Mouse (Mus musculus): ENCODE measurements at regions not wholly inside any gene's neighbourhood (a gene's known extent, or its start where the extent isn't known, plus 50 kb on each side); places are given as distances from the start of the nearest gene placed in this dataset.

GRCm38 (mm10) chr19:14352551-14352950, 245.3 kb downstream of the Tle4 start:
- no peak overlapping the region for H3K27ac ChIP-seq (ENCODE audit: insufficient read depth, low read length)
- H3K4me3 ChIP-seq (ENCODE audit: insufficient read depth, low read length): no peak overlapping the region
- H3K4me1 ChIP-seq (ENCODE audit: control insufficient read depth, insufficient read depth, low read length): 0 out of 2 replicates have a peak, but pooled peaks cover under 1% of the 10 kb centered on the region
- TF ChIP-seq CTCF (IDR thresholded peaks at IDR 0.05; ENCODE audit: borderline replicate concordance, insufficient read depth, low read length): no peak
- no peak for TF ChIP-seq POLR2A (IDR thresholded peaks at IDR 0.05; ENCODE audit: low read depth, low read length)

GRCm38 (mm10) chr19:14353151-14353550, 244.7 kb downstream of the Tle4 start:
- Histone ChIP-seq H3K4me3 (ENCODE audit: insufficient read depth, low read length) (no peak overlapping the region), H3K4me1 (ENCODE audit: control insufficient read depth, insufficient read depth, low read length) (no peaks in the 10 kb centered on the region)
- TF ChIP-seq POLR2A (IDR thresholded peaks at IDR 0.05; ENCODE audit: low read depth, low read length) (no peak), CTCF (IDR thresholded peaks at IDR 0.05; ENCODE audit: borderline replicate concordance, insufficient read depth, low read length) (no peak)

GRCm38 (mm10) chr19:14355128-14355527, 242.7 kb downstream of the Tle4 start:
- Histone ChIP-seq H3K27ac (ENCODE audit: insufficient read depth, low read length) (no peak overlapping the region), H3K4me1 (ENCODE audit: control insufficient read depth, insufficient read depth, low read length) (no peaks in the 10 kb centered on the region), H3K4me3 (ENCODE audit: insufficient read depth, low read length) (no peak overlapping the region)
- TF ChIP-seq CTCF (IDR thresholded peaks at IDR 0.05; ENCODE audit: borderline replicate concordance, insufficient read depth, low read length): no peak
- no peak for TF ChIP-seq POLR2A (IDR thresholded peaks at IDR 0.05; ENCODE audit: low read depth, low read length)

More at GRCm38 (mm10) chr19:14353151-14353550, 244.7 kb downstream of the Tle4 start:
- H3K27ac ChIP-seq (ENCODE audit: insufficient read depth, low read length): no peak overlapping the region

GRCm38 (mm10) chr19:14355946-14356345, 241.9 kb downstream of the Tle4 start:
- TF ChIP-seq POLR2A (IDR thresholded peaks at IDR 0.05; ENCODE audit: low read depth, low read length): no peak
- TF ChIP-seq CTCF (IDR thresholded peaks at IDR 0.05; ENCODE audit: borderline replicate concordance, insufficient read depth, low read length): no peak
- no peak overlapping the region for H3K27ac ChIP-seq (ENCODE audit: insufficient read depth, low read length)
- H3K4me3 ChIP-seq (ENCODE audit: insufficient read depth, low read length): no peak overlapping the region
- no peaks in the 10 kb centered on the region for H3K4me1 ChIP-seq (ENCODE audit: control insufficient read depth, insufficient read depth, low read length)

GRCm38 (mm10) chr19:14360611-14361010, 237.2 kb downstream of the Tle4 start:
- H3K4me1 ChIP-seq (ENCODE audit: control insufficient read depth, insufficient read depth, low read length): no peaks in the 10 kb centered on the region
- H3K27ac ChIP-seq (ENCODE audit: insufficient read depth, low read length): no peak overlapping the region
- H3K4me3 ChIP-seq (ENCODE audit: insufficient read depth, low read length): no peak overlapping the region
- TF ChIP-seq CTCF (IDR thresholded peaks at IDR 0.05; ENCODE audit: borderline replicate concordance, insufficient read depth, low read length) (no peak), POLR2A (IDR thresholded peaks at IDR 0.05; ENCODE audit: low read depth, low read length) (no peak)

GRCm38 (mm10) chr19:14369098-14369604, 228.7 kb downstream of the Tle4 start:
- Histone ChIP-seq H3K4me1 (ENCODE audit: control insufficient read depth, insufficient read depth, low read length) (no peaks in the 10 kb centered on the region), H3K27ac (ENCODE audit: insufficient read depth, low read length) (no peak overlapping the region), H3K4me3 (ENCODE audit: insufficient read depth, low read length) (no peak overlapping the region)
- TF ChIP-seq POLR2A (IDR thresholded peaks at IDR 0.05; ENCODE audit: low read depth, low read length): no peak
- TF ChIP-seq CTCF (IDR thresholded peaks at IDR 0.05; ENCODE audit: borderline replicate concordance, insufficient read depth, low read length): no peak

GRCm38 (mm10) chr19:14371360-14371759, 226.5 kb downstream of the Tle4 start:
- no peak for TF ChIP-seq CTCF (IDR thresholded peaks at IDR 0.05; ENCODE audit: borderline replicate concordance, insufficient read depth, low read length)
- TF ChIP-seq POLR2A (IDR thresholded peaks at IDR 0.05; ENCODE audit: low read depth, low read length): no peak
- Histone ChIP-seq H3K4me1 (ENCODE audit: control insufficient read depth, insufficient read depth, low read length) (no peaks in the 10 kb centered on the region), H3K27ac (ENCODE audit: insufficient read depth, low read length) (no peak overlapping the region), H3K4me3 (ENCODE audit: insufficient read depth, low read length) (no peak overlapping the region)

- no peaks in the 10 kb centered on the region for H3K4me1 ChIP-seq (ENCODE audit: control insufficient read depth, insufficient read depth, low read length)
- TF ChIP-seq CTCF (IDR thresholded peaks at IDR 0.05; ENCODE audit: borderline replicate concordance, insufficient read depth, low read length) (no peak), POLR2A (IDR thresholded peaks at IDR 0.05; ENCODE audit: low read depth, low read length) (no peak)
- H3K27ac ChIP-seq (ENCODE audit: insufficient read depth, low read length): no peak overlapping the region
- no peak overlapping the region for H3K4me3 ChIP-seq (ENCODE audit: insufficient read depth, low read length)
These were observed 223.9 kb downstream of the Tle4 start for GRCm38 (mm10) chr19:14373996-14374395.

GRCm38 (mm10) chr19:14380898-14381297, 217.0 kb downstream of the Tle4 start:
- H3K4me1 ChIP-seq (ENCODE audit: control insufficient read depth, insufficient read depth, low read length): no peaks in the 10 kb centered on the region

GRCm38 (mm10) chr19:14387796-14388195, 210.1 kb downstream of the Tle4 start:
- no peak overlapping the region for H3K27ac ChIP-seq (ENCODE audit: insufficient read depth, low read length)
- H3K4me3 ChIP-seq (ENCODE audit: insufficient read depth, low read length): no peak overlapping the region
- no peaks in the 10 kb centered on the region for H3K4me1 ChIP-seq (ENCODE audit: control insufficient read depth, insufficient read depth, low read length)
- TF ChIP-seq CTCF (IDR thresholded peaks at IDR 0.05; ENCODE audit: borderline replicate concordance, insufficient read depth, low read length) (no peak), POLR2A (IDR thresholded peaks at IDR 0.05; ENCODE audit: low read depth, low read length) (no peak)

More at GRCm38 (mm10) chr19:14380898-14381297, 217.0 kb downstream of the Tle4 start:
- no peak overlapping the region for H3K4me3 ChIP-seq (ENCODE audit: insufficient read depth, low read length)
- TF ChIP-seq POLR2A (IDR thresholded peaks at IDR 0.05; ENCODE audit: low read depth, low read length) (no peak), CTCF (IDR thresholded peaks at IDR 0.05; ENCODE audit: borderline replicate concordance, insufficient read depth, low read length) (no peak)
- H3K27ac ChIP-seq (ENCODE audit: insufficient read depth, low read length): no peak overlapping the region
